Mouse (Mus musculus) left cerebral cortex, postnatal 25 days (tissue): ENCODE results near the gene Tnnc2. TPM values are rescaled to one million over a fixed set of nuclear protein-coding genes. Genes with fewer than 3 reads are reported as not detected.
A peak's percentile ranks its signal among the peaks of the same experiment; 100 is the strongest.

Experiments used
- DNase-seq, 2 experiments: peaks; one replicate each; pipeline ENCODE4 v3.0.0; 2022; ENCODE audit warnings: low spot score in 2 of 2, mixed read lengths in 1 of 2
- intact Hi-C: fragments of 180-260 bp; cut with DNase I; formaldehyde crosslinking; loops from one replicate; pipeline ENCODE4 v1.15.1; 2025
- total RNA-seq, 2 experiments: library from RNA; stranded (reverse); gene quantifications; 2 replicates each; pipeline ENCODE4 v1.2.3; 2021

Tnnc2 gene
- total RNA-seq, 2 experiments from 2014 or later = not detected

- DNase-seq = no peak
- intact Hi-C loops = no loop called here
Observed at GRCm38 (mm10) chr2:164748991-164749390, 30.8 kb downstream of the Tnnc2 start.

GRCm38 (mm10) chr2:164748191-164748590, 31.6 kb downstream of the Tnnc2 start:
- DNase-seq = no peak
- intact Hi-C loops = no loop called here

- intact Hi-C loops = no loop called here
- DNase-seq = no peak
Observed at GRCm38 (mm10) chr2:164746693-164747092, 33.1 kb downstream of the Tnnc2 start.

GRCm38 (mm10) chr2:164745843-164746479, 33.8 kb downstream of the Tnnc2 start, which contains the start of the genes Wfdc3 and Dnttip1:
TSS of gene Wfdc3 (minus strand) at chr2:164745931.
TSS of gene Dnttip1 (plus strand) at chr2:164745983.
- intact Hi-C loops = no loop called here
- peak; percentile 96 to 97 for DNase-seq

- intact Hi-C loops = no loop called here
- no peak for DNase-seq
Observed at GRCm38 (mm10) chr2:164744987-164745386, 34.8 kb downstream of the Tnnc2 start.

- intact Hi-C loops = no loop called here
- DNase-seq = peak in 1 of 2 experiments; percentile 23
Observed at GRCm38 (mm10) chr2:164739876-164740275, 39.9 kb downstream of the Tnnc2 start.

GRCm38 (mm10) chr2:164737377-164738090, 42.2 kb downstream of the Tnnc2 start:
- no peak for DNase-seq

GRCm38 (mm10) chr2:164735446-164735845, 44.3 kb downstream of the Tnnc2 start:
- DNase-seq = peak in 1 of 2 experiments; percentile 21
- intact Hi-C loops = no loop called here

More at GRCm38 (mm10) chr2:164737377-164738090, 42.2 kb downstream of the Tnnc2 start:
- intact Hi-C loops = no loop called here

GRCm38 (mm10) chr2:164734839-164735238, 44.9 kb downstream of the Tnnc2 start:
- intact Hi-C loops = no loop called here
- no peak for DNase-seq

GRCm38 (mm10) chr2:164733259-164733658, 46.5 kb downstream of the Tnnc2 start:
- intact Hi-C loops = no loop called here
- no peak for DNase-seq

GRCm38 (mm10) chr2:164731719-164732118, 48.0 kb downstream of the Tnnc2 start:
- DNase-seq = no peak
- intact Hi-C loops = no loop called here

Other genes starting within 250 kb of the Tnnc2 start
- gene Wfdc2, start 217.6 kb downstream of the Tnnc2 start, total RNA-seq = 1 to 10 TPM in 1 of 2 experiments, under 1 TPM in 1; 0.71 to 1.3 TPM
- gene Spint3, start 206.5 kb downstream of the Tnnc2 start, total RNA-seq = not detected
- under 1 TPM in 1 of 2 experiments, not detected in 1; 0.46 TPM for gene Wfdc6a, start 194.5 kb downstream of the Tnnc2 start, total RNA-seq
- not detected for gene Eppin, start 186.4 kb downstream of the Tnnc2 start, total RNA-seq
- not detected for gene Wfdc6b, start 166.4 kb downstream of the Tnnc2 start, total RNA-seq
- gene Wfdc8, start 166.3 kb downstream of the Tnnc2 start, total RNA-seq = not detected
- gene Wfdc16, start 141.2 kb downstream of the Tnnc2 start, total RNA-seq = not detected
- not detected for gene Wfdc10, start 123.9 kb downstream of the Tnnc2 start, total RNA-seq
- gene Wfdc9, start 123.4 kb downstream of the Tnnc2 start, total RNA-seq = not detected
- gene Wfdc11, start 105.9 kb downstream of the Tnnc2 start, total RNA-seq = not detected
- not detected for gene Wfdc13, start 94.9 kb downstream of the Tnnc2 start, total RNA-seq
- gene Spint4, start 81.5 kb downstream of the Tnnc2 start, total RNA-seq = not detected
- not detected for gene Spint5, start 64.7 kb downstream of the Tnnc2 start, total RNA-seq
- gene Wfdc3, start 34.0 kb downstream of the Tnnc2 start, total RNA-seq = 1 to 10 TPM; 1.6 to 1.9 TPM
- gene Dnttip1, start 34.0 kb downstream of the Tnnc2 start, total RNA-seq = 10 to 100 TPM; 36.6 to 39.3 TPM
- gene Ube2c, start 10.1 kb downstream of the Tnnc2 start, total RNA-seq = under 1 TPM; 0.60 to 0.89 TPM
- gene Snx21, start 5.9 kb upstream of the Tnnc2 start, total RNA-seq = 10 to 100 TPM; 49.6 to 57.6 TPM
- 10 to 100 TPM; 22.4 to 29.7 TPM for gene Acot8, start 24.9 kb upstream of the Tnnc2 start, total RNA-seq
- 1 to 10 TPM; 8.8 to 9.6 TPM for gene Zswim3, start 25.1 kb upstream of the Tnnc2 start, total RNA-seq
- gene Zswim1, start 42.7 kb upstream of the Tnnc2 start, total RNA-seq = 10 to 100 TPM; 20.8 to 21.6 TPM
- not detected for gene Spata25, start 48.6 kb upstream of the Tnnc2 start, total RNA-seq
- 100 to 1,000 TPM in 1 of 2 experiments, 10 to 100 TPM in 1; 86.2 to 102 TPM for gene Ctsa, start 52.9 kb upstream of the Tnnc2 start, total RNA-seq
- gene Neurl2, start 53.5 kb upstream of the Tnnc2 start, total RNA-seq = 1 to 10 TPM; 2.2 to 4.0 TPM
- 10 to 100 TPM; 77.5 to 82.0 TPM for gene Pltp, start 77.7 kb upstream of the Tnnc2 start, total RNA-seq
- gene Pcif1, start 99.3 kb upstream of the Tnnc2 start, total RNA-seq = 10 to 100 TPM; 36.8 to 39.8 TPM
- gene Zfp335, start 131.8 kb upstream of the Tnnc2 start, total RNA-seq = 10 to 100 TPM; 24.3 TPM
- gene Mmp9, start 160.8 kb upstream of the Tnnc2 start, total RNA-seq = 1 to 10 TPM; 1.9 to 2.0 TPM
- 100 to 1,000 TPM; 546 to 551 TPM for gene Slc12a5, start 180.8 kb upstream of the Tnnc2 start, total RNA-seq